Mouse (Mus musculus) heart, embryonic 15.5 days (tissue): ENCODE measurements around the gene Cdyl2. TPM values are rescaled to one million over a fixed set of nuclear protein-coding genes. Genes with fewer than 3 reads are reported as not detected.
A peak's percentile ranks its signal among the peaks of the same experiment; 100 is the strongest.

Source experiments
- ATAC-seq: fragments of 200-750 bp; cut with Nextera tagmentation; replicated peaks from 2 replicates; pipeline ENCODE4 v1.8.0; 2017; ENCODE audit warnings: low read depth, moderate TSS enrichment; ENCODE audit not compliant: insufficient number of reproducible peaks, insufficient read depth, low FRiP score
- H3K27ac ChIP-seq: fragments of 300-500 bp; sonication (generic); 2 replicates; pipeline ENCODE4 v1.5.1; 2015; ENCODE audit warnings: mild to moderate bottlenecking, inconsistent platforms
- H3K27me3 ChIP-seq: fragments of 300-500 bp; sonication (generic); 2 replicates; pipeline ENCODE4 v1.6.1; 2015; ENCODE audit warnings: inconsistent platforms
- H3K36me3 ChIP-seq: fragments of 300-500 bp; sonication (generic); 2 replicates; pipeline ENCODE4 v1.6.1; 2015; ENCODE audit warnings: mild to moderate bottlenecking, inconsistent platforms
- H3K4me1 ChIP-seq: fragments of 300-500 bp; sonication (generic); replicated peaks from 2 replicates; pipeline ENCODE4 v1.6.1; 2015; ENCODE audit warnings: inconsistent platforms
- H3K4me2 ChIP-seq: fragments of 300-500 bp; sonication (generic); 2 replicates; pipeline ENCODE4 v1.6.1; 2015; ENCODE audit warnings: inconsistent platforms, mild to moderate bottlenecking, moderate library complexity
- H3K4me3 ChIP-seq: fragments of 300-500 bp; sonication (generic); 2 replicates; pipeline ENCODE4 v1.5.1; 2015; ENCODE audit warnings: mild to moderate bottlenecking, inconsistent platforms
- H3K9ac ChIP-seq: fragments of 300-500 bp; sonication (generic); 2 replicates; pipeline ENCODE4 v1.6.1; 2015; ENCODE audit warnings: mild to moderate bottlenecking, inconsistent platforms
- H3K9me3 ChIP-seq: fragments of 300-500 bp; sonication (generic); replicated peaks from 2 replicates; pipeline ENCODE4 v1.6.1; 2016; ENCODE audit warnings: inconsistent platforms
- WGBS: fragments of 180-500 bp; shearing (Covaris S2); methylation state at CpG from one replicate; pipeline ENCODE4 v1.1.7; 2015; ENCODE audit warnings: mixed read lengths; 5-methylcytosine and 5-hydroxymethylcytosine counted together
- polyA plus RNA-seq: library from polyadenylated mRNA; unstranded; fragments of >200 nt; fragmentation: Nextera tagmentation; extraction: Ambion mirVana; gene quantifications from 2 replicates; pipeline ENCODE4 v1.2.1, GENCODE M21; 2015

The Cdyl2 gene
- polyA plus RNA-seq: 4.1 and 5.5 TPM in 2 replicates

- Histone ChIP-seq H3K9ac (peak within 1 kb of the TSS; percentile 83), H3K27me3 (peaks cover 10% of the 10 kb centered on the region; the same call in 1 of the 2 replicates), H3K4me2 (peak within 1 kb of the TSS; percentile 89), H3K27ac (peak within 1 kb of the TSS; percentile 85), H3K4me1 (peaks cover 10% of the 10 kb centered on the region), H3K36me3 (peaks cover 4% of the 10 kb centered on the region; the same call in 1 of the 2 replicates), H3K9me3 (no peaks in the 10 kb centered on the region), H3K4me3 (peak within 1 kb of the TSS; percentile 91)
- ATAC-seq: peak; percentile 83
- WGBS: under 1% methylated on average over 120 of the region's 129 CpGs
Observed at GRCm38 (mm10) chr8:116732684-116733647, at the start of gene Cdyl2. Cdyl2 (minus strand) TSS chr8:116732991.

GRCm38 (mm10) chr8:116780594-116780993 lies 47.8 kb upstream of the Cdyl2 start:
- Histone ChIP-seq H3K4me3 (no peak overlapping the region), H3K9ac (no peak overlapping the region), H3K27me3 (no peaks in the 10 kb centered on the region), H3K36me3 (no peaks in the 10 kb centered on the region), H3K4me1 (no peaks in the 10 kb centered on the region), H3K27ac (no peak overlapping the region), H3K9me3 (no peaks in the 10 kb centered on the region), H3K4me2 (no peak overlapping the region)
- ATAC-seq: no peak
- 65% methylated on average over 8 of the region's 8 CpGs for WGBS

GRCm38 (mm10) chr8:116774220-116774619 lies 41.4 kb upstream of the Cdyl2 start:
- no peaks in the 10 kb centered on the region for H3K9me3 ChIP-seq
- no peaks in the 10 kb centered on the region for H3K27me3 ChIP-seq
- WGBS: 79% methylated on average over 5 of the region's 5 CpGs
- no peaks in the 10 kb centered on the region for H3K4me1 ChIP-seq
- no peak overlapping the region for H3K4me3 ChIP-seq
- no peak overlapping the region for H3K4me2 ChIP-seq
- no peaks in the 10 kb centered on the region for H3K36me3 ChIP-seq
- H3K27ac ChIP-seq: no peak overlapping the region
- no peak for ATAC-seq
- no peak overlapping the region for H3K9ac ChIP-seq

GRCm38 (mm10) chr8:116772727-116773126 lies 39.9 kb upstream of the Cdyl2 start:
- Histone ChIP-seq H3K27me3 (no peaks in the 10 kb centered on the region), H3K36me3 (no peaks in the 10 kb centered on the region), H3K4me1 (no peaks in the 10 kb centered on the region), H3K27ac (no peak overlapping the region), H3K4me3 (no peak overlapping the region), H3K9ac (no peak overlapping the region), H3K4me2 (no peak overlapping the region), H3K9me3 (no peaks in the 10 kb centered on the region)
- 81% methylated on average over 9 of the region's 9 CpGs for WGBS
- no peak for ATAC-seq

- 61% methylated on average over 7 of the region's 7 CpGs for WGBS
- Histone ChIP-seq H3K9ac (no peak overlapping the region), H3K27ac (no peak overlapping the region), H3K4me2 (no peak overlapping the region), H3K4me3 (no peak overlapping the region), H3K36me3 (no peaks in the 10 kb centered on the region), H3K27me3 (no peaks in the 10 kb centered on the region), H3K9me3 (no peaks in the 10 kb centered on the region), H3K4me1 (no peaks in the 10 kb centered on the region)
- no peak for ATAC-seq
Observed at GRCm38 (mm10) chr8:116771797-116772343, 39.1 kb upstream of the Cdyl2 start.

- Histone ChIP-seq H3K4me1 (no peaks in the 10 kb centered on the region), H3K4me3 (no peak overlapping the region), H3K4me2 (no peak overlapping the region), H3K27ac (no peak overlapping the region), H3K9ac (no peak overlapping the region), H3K27me3 (no peaks in the 10 kb centered on the region), H3K36me3 (no peaks in the 10 kb centered on the region), H3K9me3 (no peaks in the 10 kb centered on the region)
- no peak for ATAC-seq
- WGBS: 77% methylated on average over 12 of the region's 12 CpGs
Observed at GRCm38 (mm10) chr8:116770756-116771155, 38.0 kb upstream of the Cdyl2 start.

- 63% methylated on average over 3 of the region's 3 CpGs for WGBS
- H3K27ac ChIP-seq: no peak overlapping the region
- no peaks in the 10 kb centered on the region for H3K27me3 ChIP-seq
- H3K36me3 ChIP-seq: no peaks in the 10 kb centered on the region
- no peak overlapping the region for H3K9ac ChIP-seq
- no peak for ATAC-seq
- H3K9me3 ChIP-seq: no peaks in the 10 kb centered on the region
- H3K4me1 ChIP-seq: no peaks in the 10 kb centered on the region
- H3K4me2 ChIP-seq: no peak overlapping the region
- no peak overlapping the region for H3K4me3 ChIP-seq
Observed at GRCm38 (mm10) chr8:116756174-116756573, 23.4 kb upstream of the Cdyl2 start.

GRCm38 (mm10) chr8:116755557-116755956 lies 22.8 kb upstream of the Cdyl2 start:
- ATAC-seq: no peak
- H3K27ac ChIP-seq: no peak overlapping the region
- H3K36me3 ChIP-seq: no peaks in the 10 kb centered on the region
- no peak overlapping the region for H3K9ac ChIP-seq
- no peaks in the 10 kb centered on the region for H3K9me3 ChIP-seq
- H3K4me1 ChIP-seq: no peaks in the 10 kb centered on the region
- WGBS: 6% methylated on average over 4 of the region's 4 CpGs
- H3K4me3 ChIP-seq: no peak overlapping the region
- no peaks in the 10 kb centered on the region for H3K27me3 ChIP-seq
- no peak overlapping the region for H3K4me2 ChIP-seq

GRCm38 (mm10) chr8:116740726-116741125 lies 7.9 kb upstream of the Cdyl2 start:
- ATAC-seq: no peak
- 87% methylated on average over 1 of the region's 1 CpGs for WGBS

GRCm38 (mm10) chr8:116735306-116735705 lies 2.5 kb upstream of the Cdyl2 start:
- Histone ChIP-seq H3K4me2 (no peak overlapping the region), H3K27ac (no peak overlapping the region), H3K27me3 (peaks cover 10% of the 10 kb centered on the region; the same call in 1 of the 2 replicates), H3K9me3 (no peaks in the 10 kb centered on the region), H3K4me3 (no peak overlapping the region), H3K4me1 (peaks cover 10% of the 10 kb centered on the region), H3K36me3 (no peaks in the 10 kb centered on the region), H3K9ac (no peak overlapping the region)
- 50% methylated on average over 5 of the region's 5 CpGs for WGBS
- no peak for ATAC-seq

More at GRCm38 (mm10) chr8:116740726-116741125, 7.9 kb upstream of the Cdyl2 start:
- H3K27ac ChIP-seq: no peak overlapping the region
- H3K9ac ChIP-seq: no peak overlapping the region
- no peak overlapping the region for H3K4me3 ChIP-seq
- no peaks in the 10 kb centered on the region for H3K4me1 ChIP-seq
- H3K36me3 ChIP-seq: no peaks in the 10 kb centered on the region
- 0 out of 2 replicates have a peak, but pooled peaks cover 3% of the 10 kb centered on the region for H3K27me3 ChIP-seq
- H3K4me2 ChIP-seq: no peak overlapping the region
- H3K9me3 ChIP-seq: no peaks in the 10 kb centered on the region

- Histone ChIP-seq H3K4me3 (no peak overlapping the region), H3K27ac (no peak overlapping the region), H3K36me3 (no peaks in the 10 kb centered on the region), H3K9me3 (no peaks in the 10 kb centered on the region), H3K9ac (no peak overlapping the region), H3K4me2 (no peak overlapping the region), H3K27me3 (peaks cover 10% of the 10 kb centered on the region; the same call in 1 of the 2 replicates), H3K4me1 (peaks cover 10% of the 10 kb centered on the region)
- 48% methylated on average over 9 of the region's 9 CpGs for WGBS
- ATAC-seq: no peak
Observed at GRCm38 (mm10) chr8:116734176-116734575, 1.4 kb upstream of the Cdyl2 start.
